Mouse (Mus musculus) NIH3T3 (cell line): ENCODE measurements at regions not wholly inside any gene's neighbourhood (a gene's known extent, or its start where the extent isn't known, plus 50 kb on each side); places are given as distances from the start of the nearest gene placed in this dataset.

ENCODE experiments used
- DNase-seq: peaks from one replicate; pipeline ENCODE4 v3.0.0-alpha.2; 2012; ENCODE audit warnings: low read depth

DNA sequence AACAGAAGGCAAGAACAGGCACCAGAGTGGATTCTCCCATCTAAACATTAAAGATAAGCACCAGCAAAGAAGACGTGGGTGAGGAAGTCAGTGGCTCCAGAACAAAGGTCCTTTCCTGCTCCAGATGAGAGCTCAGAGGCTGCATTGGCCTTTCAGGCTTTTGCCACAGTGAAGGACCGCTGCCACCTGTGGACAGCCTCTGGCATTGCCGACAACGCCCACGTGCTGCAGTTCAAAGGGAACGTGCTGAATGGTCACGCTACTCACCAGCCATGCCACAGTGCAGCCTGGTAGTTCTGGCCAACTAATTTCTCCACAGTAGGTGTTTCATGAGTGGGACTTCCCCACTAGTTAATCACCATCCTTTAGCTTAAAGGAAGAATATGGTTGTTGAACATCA, 365.1 kb downstream of the Dmrt2 start:
- peak; percentile 3 for DNase-seq

DNA sequence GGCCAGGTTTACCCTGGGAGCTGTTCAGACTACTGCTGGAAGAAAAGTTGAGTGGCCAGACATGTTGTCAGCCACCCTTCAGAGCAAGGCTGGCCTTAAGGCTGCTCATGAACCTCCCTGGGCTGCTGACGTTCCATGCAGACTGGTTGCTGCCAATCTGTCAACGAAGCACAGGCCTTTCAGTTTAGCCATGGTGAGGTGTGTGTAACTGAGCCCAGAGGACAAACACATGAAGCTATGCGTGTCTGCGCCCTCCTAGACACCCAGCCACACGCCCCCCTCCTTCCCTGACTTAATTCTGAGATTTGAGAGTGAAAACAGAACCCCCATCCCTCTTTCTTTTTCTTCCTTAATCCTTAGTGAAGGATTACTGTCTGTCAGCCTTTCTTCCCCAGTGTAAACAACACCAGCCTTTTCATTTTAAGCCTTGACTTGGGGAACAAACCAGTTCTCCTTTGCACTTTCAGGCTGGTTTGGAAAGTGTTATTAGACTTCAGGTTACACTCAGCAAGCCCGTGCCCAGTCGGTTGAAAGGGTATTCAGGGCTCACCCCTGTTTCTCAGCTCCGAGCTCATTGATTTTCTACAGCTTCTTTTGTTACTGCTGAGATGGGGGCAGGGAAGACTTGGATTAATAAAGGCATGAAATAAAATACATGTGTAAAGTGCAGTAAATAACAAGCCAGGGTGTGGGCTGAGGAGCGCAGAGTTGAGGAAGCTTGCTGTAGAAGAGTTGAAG, 379.4 kb downstream of the Dmrt2 start:
- no peak for DNase-seq

- no peak for DNase-seq
Measured at GRCm38 (mm10) chr19:26059668-26060067, 387.5 kb downstream of the Dmrt2 start.

- no peak for DNase-seq
Measured at GRCm38 (mm10) chr19:26068553-26068952, 396.3 kb downstream of the Dmrt2 start.

GRCm38 (mm10) chr19:26069908-26070307, 397.7 kb downstream of the Dmrt2 start:
- peak; percentile 26 for DNase-seq

GRCm38 (mm10) chr19:26088318-26088717, 416.1 kb downstream of the Dmrt2 start:
- no peak for DNase-seq

DNA sequence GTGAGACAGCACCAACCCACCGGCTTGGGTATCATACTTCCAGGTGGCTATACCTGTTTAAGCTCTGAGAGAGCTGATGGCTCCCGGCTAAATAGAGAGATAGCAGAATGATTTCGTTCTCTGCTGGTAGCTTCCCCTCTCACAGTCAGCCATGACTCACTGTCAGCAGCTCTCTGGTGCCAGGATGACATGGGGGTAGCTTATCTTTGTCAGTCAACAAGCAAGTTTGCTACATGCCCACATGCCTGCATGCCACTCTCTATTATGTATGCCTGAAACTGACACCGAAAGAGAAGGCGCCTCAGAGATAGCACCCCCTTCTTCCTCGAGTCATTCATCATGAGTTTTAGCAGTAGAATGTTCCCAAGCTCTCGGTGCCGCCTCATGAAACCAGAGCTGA, 419.2 kb downstream of the Dmrt2 start:
- no peak for DNase-seq

- DNase-seq, result no peak
Measured at GRCm38 (mm10) chr19:26093844-26094243, 421.6 kb downstream of the Dmrt2 start.

GRCm38 (mm10) chr19:26114326-26114725, 442.1 kb downstream of the Dmrt2 start:
- no peak for DNase-seq

- no peak for DNase-seq
Measured at GRCm38 (mm10) chr19:26128423-26128822, 456.2 kb downstream of the Dmrt2 start.

GRCm38 (mm10) chr19:26134385-26134784, 462.2 kb downstream of the Dmrt2 start:
- no peak for DNase-seq

GRCm38 (mm10) chr19:26135398-26136104, 463.3 kb downstream of the Dmrt2 start:
- no peak for DNase-seq

DNA sequence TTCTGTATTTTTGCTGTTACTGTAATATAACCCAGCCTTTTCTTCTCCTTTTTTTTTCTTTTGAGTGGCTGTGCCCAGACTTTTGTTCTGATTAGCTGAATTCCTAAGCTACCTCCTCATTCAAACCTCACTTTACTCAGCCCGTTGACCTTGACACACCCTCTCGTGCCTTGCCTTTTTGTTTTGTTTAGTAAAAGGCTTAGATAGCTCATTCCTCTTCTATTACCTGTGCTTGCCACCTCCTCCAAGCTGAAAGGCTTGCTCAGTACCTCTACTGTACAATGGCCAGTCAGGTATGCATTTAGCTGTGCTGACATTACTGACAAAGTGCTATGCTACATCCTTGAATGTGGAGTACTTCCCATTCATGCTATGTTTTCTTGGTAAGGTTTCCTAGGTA, 464.2 kb upstream of the Smarca2 start:
- no peak for DNase-seq

DNA sequence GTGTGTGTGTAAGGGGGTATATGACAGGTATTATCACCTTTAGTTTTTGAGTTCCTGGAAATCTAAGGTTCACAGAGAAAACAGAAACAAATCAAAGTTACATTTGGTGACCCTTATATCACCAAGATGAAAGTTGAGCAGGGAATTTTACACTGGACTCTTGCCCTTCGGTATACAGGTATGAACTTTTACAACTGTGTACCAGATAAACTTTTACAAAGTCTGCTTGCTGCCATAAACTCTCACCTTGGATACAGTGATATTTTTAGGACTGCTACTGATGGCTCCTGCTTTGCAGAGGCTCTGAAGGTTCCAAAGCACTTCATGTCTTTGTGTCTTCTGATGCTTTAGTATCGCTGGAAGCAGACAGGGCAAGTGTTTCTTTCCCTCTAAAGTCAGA, 461.3 kb upstream of the Smarca2 start:
- no peak for DNase-seq

DNA sequence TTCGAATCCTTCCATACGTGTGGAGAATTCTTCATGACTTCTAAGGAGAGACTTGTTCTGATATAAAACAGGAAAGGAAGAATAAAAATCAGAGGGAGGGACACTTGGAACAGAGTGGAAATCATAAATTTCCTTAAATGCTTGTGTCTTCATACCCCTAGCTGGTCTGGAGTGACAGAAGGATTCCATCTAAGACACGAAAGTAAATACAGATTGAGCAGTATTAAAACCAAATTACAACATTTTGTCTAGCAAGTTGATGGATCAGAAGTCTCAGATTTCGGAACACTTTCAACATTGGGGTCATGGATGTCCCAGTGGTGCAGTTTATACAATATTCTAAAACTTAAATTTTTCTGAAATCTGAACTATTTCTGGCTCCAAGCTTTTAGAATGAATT, 453.6 kb upstream of the Smarca2 start:
- no peak for DNase-seq

- DNase-seq, result no peak
Measured at GRCm38 (mm10) chr19:26164993-26165392, 439.9 kb upstream of the Smarca2 start.

GRCm38 (mm10) chr19:26181774-26182173, 423.1 kb upstream of the Smarca2 start:
- DNase-seq, result peak; percentile 25

GRCm38 (mm10) chr19:26185012-26185411, 419.8 kb upstream of the Smarca2 start:
- no peak for DNase-seq

DNA sequence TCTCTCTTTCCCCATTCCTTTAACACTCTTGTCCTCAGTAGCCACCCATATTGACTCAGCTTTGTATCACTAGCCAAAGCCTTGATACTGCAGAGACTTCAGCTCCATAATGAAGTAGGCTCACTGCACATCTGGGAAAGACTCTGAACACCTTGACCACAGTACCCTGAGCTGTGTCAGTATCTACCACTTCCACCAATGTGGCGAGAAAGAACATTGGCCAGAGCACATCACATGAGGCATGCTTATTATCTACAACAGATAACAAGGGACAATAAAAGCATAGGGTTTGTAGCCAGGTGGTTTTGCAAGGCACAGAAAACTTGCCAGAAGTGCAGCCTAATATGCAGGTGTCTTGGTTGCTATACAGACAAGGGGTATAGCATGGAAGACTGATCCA, 414.0 kb upstream of the Smarca2 start:
- no peak for DNase-seq

- no peak for DNase-seq
Measured at GRCm38 (mm10) chr19:26193664-26194063, 411.2 kb upstream of the Smarca2 start.

DNA sequence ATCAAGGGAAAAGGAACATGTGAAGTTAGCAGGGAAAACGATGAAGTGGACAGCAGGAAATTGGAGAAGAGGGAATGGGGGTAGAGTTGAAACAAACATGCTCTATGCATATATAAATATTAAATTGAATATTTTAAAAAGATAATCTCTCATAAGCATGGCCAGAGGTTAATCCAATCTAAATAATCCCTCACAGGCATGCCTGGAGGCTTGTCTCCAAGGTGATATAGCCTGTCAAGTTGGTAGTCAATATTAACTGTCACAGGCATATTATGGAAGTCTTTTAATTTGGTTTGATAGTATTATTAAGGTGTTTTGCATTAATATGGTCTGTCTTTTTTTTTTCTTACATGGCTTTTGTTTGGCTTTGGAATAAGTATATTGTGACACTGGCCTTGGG, 396.1 kb upstream of the Smarca2 start:
- no peak for DNase-seq

GRCm38 (mm10) chr19:26234539-26234938, 370.3 kb upstream of the Smarca2 start:
- no peak for DNase-seq

- no peak for DNase-seq
Measured at GRCm38 (mm10) chr19:26244067-26244466, 360.8 kb upstream of the Smarca2 start.

DNA sequence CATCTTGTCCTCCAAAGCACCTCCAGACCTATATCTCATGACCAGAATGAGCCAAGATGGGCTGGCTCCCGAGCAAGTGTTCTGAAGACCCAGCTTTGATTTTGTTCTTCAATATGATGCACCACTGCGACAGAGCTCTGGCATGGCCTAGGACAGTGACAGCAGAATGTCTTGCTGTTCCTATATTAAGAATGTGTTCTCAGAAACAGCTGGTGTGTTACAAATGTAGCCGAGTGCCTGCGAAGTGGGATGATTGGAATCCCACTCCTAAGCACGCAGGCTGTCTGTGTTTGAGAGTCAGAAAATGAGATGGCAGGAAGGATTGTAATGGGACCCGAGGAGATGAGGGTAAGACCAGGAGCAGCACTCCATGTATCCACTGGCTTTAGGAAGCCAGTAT, 355.1 kb upstream of the Smarca2 start:
- no peak for DNase-seq
